Mouse (Mus musculus) left cerebral cortex, adult 2 months (tissue): Measurements from ENCODE around the gene Hnrnph3. TPM values are rescaled to one million over a fixed set of nuclear protein-coding genes. Genes with fewer than 3 reads are reported as not detected.

Source experiments
- DNase-seq, 2 experiments: peaks; one replicate each; pipeline ENCODE4 v3.0.0; 2021 to 2022; ENCODE audit warnings: low spot score in 2 of 2, mixed read lengths in 1 of 2; ENCODE audit errors: extremely low spot score in 1 of 2
- H3K27ac ChIP-seq: fragments of 200-600 bp; 2 replicates; pipeline ENCODE4 v1.8.1; 2022
- H3K4me3 ChIP-seq: fragments of 200-600 bp; 2 replicates; pipeline ENCODE4 v1.8.1; 2022
- CTCF ChIP-seq: fragments of 200-600 bp; IDR thresholded peaks from 2 replicates; pipeline ENCODE4 v1.8.1; 2022; ENCODE audit warnings: antibody characterized with exemption, mild to moderate bottlenecking, moderate library complexity
- intact Hi-C: fragments of 180-260 bp; cut with DNase I; formaldehyde crosslinking; loops from one replicate; pipeline ENCODE4 v1.15.1; 2025
- total RNA-seq, 2 experiments: library from RNA; stranded (reverse); gene quantifications; 2 replicates each; pipeline ENCODE4 v1.2.3; 2021

Hnrnph3 gene
- total RNA-seq, 2 experiments from 2014 or later: 51.7 to 56.9 TPM

- no peak overlapping the region for H3K4me3 ChIP-seq
- no peak for TF ChIP-seq CTCF
- intact Hi-C loops: loop anchor here (10.0 kb wide), 3 partner anchors 88 to 358 kb away; partner anchors contain the start of genes Dnajc12, Herc4 and Sirt1
- no peak for DNase-seq
- H3K27ac ChIP-seq: peak overlapping the region; percentile 50; the same call in 1 of the 2 replicates
These were observed 2.8 kb upstream of the Hnrnph3 start for GRCm38 (mm10) chr10:63026795-63027160.

GRCm38 (mm10) chr10:63026156-63026794 is 2.3 kb upstream of the Hnrnph3 start:
- H3K27ac ChIP-seq: peak overlapping the region; percentile 50
- no peak for DNase-seq

GRCm38 (mm10) chr10:63025491-63026011 is 1.5 kb upstream of the Hnrnph3 start:
- Histone ChIP-seq H3K4me3 (no peak overlapping the region), H3K27ac (peak overlapping the region; percentile 50; the same call in 1 of the 2 replicates)
- no peak for TF ChIP-seq CTCF

More at GRCm38 (mm10) chr10:63026156-63026794, 2.3 kb upstream of the Hnrnph3 start:
- TF ChIP-seq CTCF: no peak
- H3K4me3 ChIP-seq: no peak overlapping the region
- intact Hi-C loops: loop anchor here (10.0 kb wide), 3 partner anchors 89 to 359 kb away; partner anchors contain the start of genes Dnajc12, Herc4 and Sirt1

GRCm38 (mm10) chr10:63025016-63025415 is 999 bp upstream of the Hnrnph3 start:
- TF ChIP-seq CTCF: no peak
- intact Hi-C loops: loop anchor here (10.0 kb wide), 3 partner anchors 90 to 360 kb away; partner anchors contain the start of genes Dnajc12, Herc4 and Sirt1
- DNase-seq: no peak
- peak overlapping the region; percentile 100 for H3K27ac ChIP-seq
- H3K4me3 ChIP-seq: peak overlapping the region; percentile 85

More at GRCm38 (mm10) chr10:63025491-63026011, 1.5 kb upstream of the Hnrnph3 start:
- intact Hi-C loops: loop anchor here (10.0 kb wide), 3 partner anchors 89 to 359 kb away; partner anchors contain the start of genes Dnajc12, Herc4 and Sirt1
- DNase-seq: no peak

GRCm38 (mm10) chr10:63024580-63024910 is 528 bp upstream of the Hnrnph3 start:
- Histone ChIP-seq H3K27ac (peak overlapping the region; percentile 100), H3K4me3 (peak overlapping the region; percentile 85)
- intact Hi-C loops: loop anchor here (1.0 to 10.0 kb wide), 7 partner anchors 43 to 537 kb away; partner anchors contain the start of genes Dnajc12, Herc4, Sirt1 and Vps26a
- DNase-seq: peak; percentile 48 to 55
- TF ChIP-seq CTCF: peak; percentile 36

- no peak for TF ChIP-seq CTCF
- DNase-seq: peak; percentile 63 to 68
- Histone ChIP-seq H3K4me3 (peak overlapping the region; percentile 85), H3K27ac (peak overlapping the region; percentile 100)
- intact Hi-C loops: loop anchor here (1.0 to 10.0 kb wide), 7 partner anchors 43 to 536 kb away; partner anchors contain the start of genes Dnajc12, Herc4, Rufy2 and Sirt1
These were observed 782 bp downstream of the Hnrnph3 start for GRCm38 (mm10) chr10:63023121-63023748.

GRCm38 (mm10) chr10:63022541-63023120 is 1.4 kb downstream of the Hnrnph3 start:
- Histone ChIP-seq H3K27ac (peak overlapping the region; percentile 100), H3K4me3 (peak overlapping the region; percentile 85)
- DNase-seq: no peak
- TF ChIP-seq CTCF: no peak
- intact Hi-C loops: loop anchor here (1.0 to 10.0 kb wide), 7 partner anchors 42 to 535 kb away; partner anchors contain the start of genes Dnajc12, Herc4, Rufy2 and Sirt1

GRCm38 (mm10) chr10:63021702-63022101 is 2.3 kb downstream of the Hnrnph3 start:
- no peak for DNase-seq
- TF ChIP-seq CTCF: no peak
- H3K27ac ChIP-seq: no peak overlapping the region
- intact Hi-C loops: loop anchor here (5.0 to 10.0 kb wide), 6 partner anchors 46 to 534 kb away; partner anchors contain the start of genes Dnajc12, Herc4, Sirt1 and Vps26a
- peak overlapping the region; percentile 85 for H3K4me3 ChIP-seq

- intact Hi-C loops: no loop called here
- H3K4me3 ChIP-seq: no peak overlapping the region
- DNase-seq: no peak
- no peak overlapping the region for H3K27ac ChIP-seq
- TF ChIP-seq CTCF: no peak
These were observed 4.7 kb downstream of the Hnrnph3 start for GRCm38 (mm10) chr10:63019304-63019703.

GRCm38 (mm10) chr10:63014168-63014567 is 9.8 kb downstream of the Hnrnph3 start:
- H3K4me3 ChIP-seq: no peak overlapping the region
- intact Hi-C loops: no loop called here
- no peak for DNase-seq
- no peak overlapping the region for H3K27ac ChIP-seq
- TF ChIP-seq CTCF: no peak; the same call in 1 of the 2 replicates

- intact Hi-C loops: no loop called here
- no peak for TF ChIP-seq CTCF
- no peak overlapping the region for H3K4me3 ChIP-seq
- no peak for DNase-seq
- no peak overlapping the region for H3K27ac ChIP-seq
These were observed 10.5 kb downstream of the Hnrnph3 start for GRCm38 (mm10) chr10:63013476-63013875.
